Mouse (Mus musculus): ENCODE results near the gene Fbxl19.

DNA sequence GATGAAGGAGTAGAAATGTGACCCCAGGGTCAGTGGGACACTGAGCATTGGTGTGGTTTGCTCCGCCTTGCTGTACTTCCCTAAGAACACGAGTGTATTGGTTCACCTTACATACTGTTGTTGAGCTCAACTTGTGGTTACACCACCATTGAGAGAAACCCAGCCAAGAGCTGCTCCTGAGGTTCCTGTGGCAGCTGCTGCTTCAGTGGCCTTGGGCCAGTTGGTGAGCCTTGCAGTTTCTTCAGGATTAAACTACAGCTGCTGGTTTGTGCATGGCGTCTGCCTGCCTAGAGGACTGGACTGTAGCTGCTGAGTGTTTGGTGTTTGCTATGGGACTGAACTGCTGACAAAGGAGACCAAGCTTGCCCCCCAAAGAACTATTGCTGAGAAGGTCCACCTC lies 32.9 kb upstream of the Fbxl19 start:
- no peak for TF ChIP-seq CTCF (IDR thresholded peaks at IDR 0.05; ENCODE audit: low read depth)
- TF ChIP-seq EP300 (optimal IDR thresholded peaks at IDR 0.05): no peak
